Mouse (Mus musculus): Measurements from ENCODE around the gene Gpr84. TPM values are rescaled to one million over a fixed set of nuclear protein-coding genes. Genes with fewer than 3 reads are reported as not detected.

Gpr84 gene
- under 1 TPM; 0.42 to 0.45 TPM for total RNA-seq (2021)

GRCm38 (mm10) chr15:103310365-103310910 is at the start of gene Gpr84:
Gene Gpr84 (minus strand): TSS chr15:103310612.
- no peak for DNase-seq (ENCODE audit: low spot score in 2 of 2)
- intact Hi-C loops (cut with DNase I): no loop called here

GRCm38 (mm10) chr15:103359869-103360602 is 49.6 kb upstream of the Gpr84 start:
- no peak for DNase-seq (ENCODE audit: low spot score in 2 of 2)
- intact Hi-C loops (cut with DNase I): no loop called here

- intact Hi-C loops (cut with DNase I): no loop called here
- no peak for DNase-seq (ENCODE audit: low spot score in 2 of 2)
These were observed 48.7 kb upstream of the Gpr84 start for GRCm38 (mm10) chr15:103359122-103359510.

- intact Hi-C loops (cut with DNase I): no loop called here
- DNase-seq (ENCODE audit: low spot score in 2 of 2): no peak
These were observed 48.1 kb upstream of the Gpr84 start for GRCm38 (mm10) chr15:103358278-103359121.

GRCm38 (mm10) chr15:103357817-103358216 is 47.4 kb upstream of the Gpr84 start:
- no peak for DNase-seq (ENCODE audit: low spot score in 2 of 2)
- intact Hi-C loops (cut with DNase I): no loop called here

GRCm38 (mm10) chr15:103356130-103356529 is 45.7 kb upstream of the Gpr84 start:
- no peak for DNase-seq (ENCODE audit: low spot score in 2 of 2)
- intact Hi-C loops (cut with DNase I): no loop called here

GRCm38 (mm10) chr15:103355420-103355819 is 45.0 kb upstream of the Gpr84 start:
- intact Hi-C loops (cut with DNase I): no loop called here
- DNase-seq (ENCODE audit: low spot score in 2 of 2): no peak

GRCm38 (mm10) chr15:103354690-103355089 is 44.3 kb upstream of the Gpr84 start:
- DNase-seq (ENCODE audit: low spot score in 2 of 2): no peak
- intact Hi-C loops (cut with DNase I): no loop called here

- intact Hi-C loops (cut with DNase I): no loop called here
- DNase-seq (ENCODE audit: low spot score in 2 of 2): no peak
These were observed 43.3 kb upstream of the Gpr84 start for GRCm38 (mm10) chr15:103353511-103354256.

- intact Hi-C loops (cut with DNase I): no loop called here
- DNase-seq (ENCODE audit: low spot score in 2 of 2): no peak
These were observed 42.4 kb upstream of the Gpr84 start for GRCm38 (mm10) chr15:103352856-103353255.

GRCm38 (mm10) chr15:103347275-103347684 is 36.9 kb upstream of the Gpr84 start:
- intact Hi-C loops (cut with DNase I): loop anchor here (2.0 kb wide), 1 partner anchor 42 kb away; no protein-coding TSS in a partner anchor
- no peak for DNase-seq (ENCODE audit: low spot score in 2 of 2)

GRCm38 (mm10) chr15:103345789-103346188 is 35.4 kb upstream of the Gpr84 start:
- intact Hi-C loops (cut with DNase I): loop anchor here (2.0 kb wide), 1 partner anchor 43 kb away; no protein-coding TSS in a partner anchor

GRCm38 (mm10) chr15:103343556-103343955 is 33.1 kb upstream of the Gpr84 start:
- intact Hi-C loops (cut with DNase I): no loop called here
- DNase-seq (ENCODE audit: low spot score in 2 of 2): no peak

More at GRCm38 (mm10) chr15:103345789-103346188, 35.4 kb upstream of the Gpr84 start:
- DNase-seq (ENCODE audit: low spot score in 2 of 2): no peak

- DNase-seq (ENCODE audit: low spot score in 2 of 2): no peak
- intact Hi-C loops (cut with DNase I): no loop called here
These were observed 32.6 kb upstream of the Gpr84 start for GRCm38 (mm10) chr15:103343008-103343407.

GRCm38 (mm10) chr15:103342415-103342814 is 32.0 kb upstream of the Gpr84 start:
- peak; percentile 72 to 78 for DNase-seq (ENCODE audit: low spot score in 2 of 2)
- intact Hi-C loops (cut with DNase I): no loop called here

GRCm38 (mm10) chr15:103341547-103341946 is 31.1 kb upstream of the Gpr84 start:
- intact Hi-C loops (cut with DNase I): no loop called here
- no peak for DNase-seq (ENCODE audit: low spot score in 2 of 2)

GRCm38 (mm10) chr15:103340786-103341185 is 30.4 kb upstream of the Gpr84 start:
- DNase-seq (ENCODE audit: low spot score in 2 of 2): no peak
- intact Hi-C loops (cut with DNase I): no loop called here

- peak; percentile 68 to 85 for DNase-seq (ENCODE audit: low spot score in 2 of 2)
- intact Hi-C loops (cut with DNase I): no loop called here
These were observed 29.5 kb upstream of the Gpr84 start, which contains the start of gene Zfp385a for GRCm38 (mm10) chr15:103339961-103340337. Gene Zfp385a (minus strand): TSS chr15:103340093.

GRCm38 (mm10) chr15:103339166-103339960 is 29.0 kb upstream of the Gpr84 start:
- DNase-seq (ENCODE audit: low spot score in 2 of 2): peak in 1 of 2 experiments; percentile 42
- intact Hi-C loops (cut with DNase I): no loop called here
